Mouse (Mus musculus): ENCODE data around the gene Rrp9. TPM values are rescaled to one million over a fixed set of nuclear protein-coding genes. Genes with fewer than 3 reads are reported as not detected.

Gene Rrp9
- total RNA-seq, 1 experiment: 187 TPM

- H3K36me3 ChIP-seq (ENCODE audit: control insufficient read depth, insufficient read depth, low read length, poor library complexity, severe bottlenecking): no peaks in the 10 kb centered on the region
- TF ChIP-seq ZC3H11A (IDR thresholded peaks at IDR 0.05; ENCODE audit: borderline replicate concordance, low read depth, low read length) (no peak), ZNF384 (IDR thresholded peaks at IDR 0.05; ENCODE audit: low read depth, low read length) (no peak), HCFC1 (IDR thresholded peaks at IDR 0.05; ENCODE audit: borderline replicate concordance, insufficient read depth, low read length) (no peak), MAFK (IDR thresholded peaks at IDR 0.05; ENCODE audit: insufficient read depth, low read depth, low read length) (no peak), CHD2 (IDR thresholded peaks at IDR 0.05; ENCODE audit: low read depth, low read length) (no peak)
- no peak overlapping the region for H3K4me3 ChIP-seq (ENCODE audit: insufficient read depth in 1 of 2, low read depth in 1 of 2, low read length in 2 of 2, poor library complexity in 1 of 2, severe bottlenecking in 1 of 2)
- no peaks in the 10 kb centered on the region for H3K9me3 ChIP-seq (ENCODE audit: control insufficient read depth, insufficient read depth, low read depth, low read length)
- no peaks in the 10 kb centered on the region for H3K4me1 ChIP-seq (ENCODE audit: control insufficient read depth in 2 of 2, insufficient read depth in 2 of 2, low read length in 2 of 2, poor library complexity in 1 of 2)
- DNase-seq (ENCODE audit: low read depth, low spot score): no peak
- H3K9ac ChIP-seq (ENCODE audit: insufficient read depth, low read depth, low read length, poor library complexity, severe bottlenecking): no peak overlapping the region
- in situ Hi-C loops (cut with MboI; ENCODE audit: low sequenced_read_pairs in 2 of 2, unreplicated experiment in 2 of 2): no loop called here
- no peak overlapping the region for H3K27ac ChIP-seq (ENCODE audit: insufficient read depth, low read depth, low read length, poor library complexity, severe bottlenecking)
Observed at GRCm38 (mm10) chr9:106513566-106513965, 37.8 kb downstream of the Rrp9 start.

- DNase-seq (ENCODE audit: low read depth, low spot score): no peak
- TF ChIP-seq MAFK (IDR thresholded peaks at IDR 0.05; ENCODE audit: insufficient read depth, low read depth, low read length) (no peak), HCFC1 (IDR thresholded peaks at IDR 0.05; ENCODE audit: borderline replicate concordance, insufficient read depth, low read length) (no peak)
- H3K4me3 ChIP-seq (ENCODE audit: insufficient read depth in 1 of 2, low read depth in 1 of 2, low read length in 2 of 2, poor library complexity in 1 of 2, severe bottlenecking in 1 of 2): no peak within 1 kb of the TSS
- no peak within 1 kb of the TSS for H3K27ac ChIP-seq (ENCODE audit: insufficient read depth, low read depth, low read length, poor library complexity, severe bottlenecking)
- no peak within 1 kb of the TSS for H3K9ac ChIP-seq (ENCODE audit: insufficient read depth, low read depth, low read length, poor library complexity, severe bottlenecking)
- in situ Hi-C loops (cut with MboI; ENCODE audit: low sequenced_read_pairs in 2 of 2, unreplicated experiment in 2 of 2): no loop called here
- H3K36me3 ChIP-seq (ENCODE audit: control insufficient read depth, insufficient read depth, low read length, poor library complexity, severe bottlenecking): no peaks in the 10 kb centered on the region
- H3K9me3 ChIP-seq (ENCODE audit: control insufficient read depth, insufficient read depth, low read depth, low read length): no peaks in the 10 kb centered on the region
- no peaks in the 10 kb centered on the region for H3K4me1 ChIP-seq (ENCODE audit: control insufficient read depth in 2 of 2, insufficient read depth in 2 of 2, low read length in 2 of 2, poor library complexity in 1 of 2)
Observed at GRCm38 (mm10) chr9:106514273-106514672, 38.5 kb downstream of the Rrp9 start, which contains the start of gene Iqcf5. Gene Iqcf5 (plus strand): TSS chr9:106514573.

GRCm38 (mm10) chr9:106519433-106519832 lies 43.7 kb downstream of the Rrp9 start:
- TF ChIP-seq ZC3H11A (IDR thresholded peaks at IDR 0.05; ENCODE audit: borderline replicate concordance, low read depth, low read length) (no peak), MAFK (IDR thresholded peaks at IDR 0.05; ENCODE audit: insufficient read depth, low read depth, low read length) (no peak), ZNF384 (IDR thresholded peaks at IDR 0.05; ENCODE audit: low read depth, low read length) (no peak), HCFC1 (IDR thresholded peaks at IDR 0.05; ENCODE audit: borderline replicate concordance, insufficient read depth, low read length) (no peak), CHD2 (IDR thresholded peaks at IDR 0.05; ENCODE audit: low read depth, low read length) (no peak)
- H3K9ac ChIP-seq (ENCODE audit: insufficient read depth, low read depth, low read length, poor library complexity, severe bottlenecking): no peak overlapping the region
- in situ Hi-C loops (cut with MboI; ENCODE audit: low sequenced_read_pairs in 2 of 2, unreplicated experiment in 2 of 2): no loop called here
- H3K9me3 ChIP-seq (ENCODE audit: control insufficient read depth, insufficient read depth, low read depth, low read length): no peaks in the 10 kb centered on the region
- peaks cover 0 to 2% of the 10 kb centered on the region in 2 experiments; a peak in 1 of 4 replicates for H3K4me1 ChIP-seq (ENCODE audit: control insufficient read depth in 2 of 2, insufficient read depth in 2 of 2, low read length in 2 of 2, poor library complexity in 1 of 2)
- no peak overlapping the region for H3K27ac ChIP-seq (ENCODE audit: insufficient read depth, low read depth, low read length, poor library complexity, severe bottlenecking)
- no peaks in the 10 kb centered on the region for H3K36me3 ChIP-seq (ENCODE audit: control insufficient read depth, insufficient read depth, low read length, poor library complexity, severe bottlenecking)
- H3K4me3 ChIP-seq (ENCODE audit: insufficient read depth in 1 of 2, low read depth in 1 of 2, low read length in 2 of 2, poor library complexity in 1 of 2, severe bottlenecking in 1 of 2): no peak overlapping the region
- DNase-seq (ENCODE audit: low read depth, low spot score): no peak

GRCm38 (mm10) chr9:106519909-106520308 lies 44.1 kb downstream of the Rrp9 start:
- in situ Hi-C loops (cut with MboI; ENCODE audit: low sequenced_read_pairs in 2 of 2, unreplicated experiment in 2 of 2): no loop called here
- TF ChIP-seq HCFC1 (IDR thresholded peaks at IDR 0.05; ENCODE audit: borderline replicate concordance, insufficient read depth, low read length) (no peak), ZC3H11A (IDR thresholded peaks at IDR 0.05; ENCODE audit: borderline replicate concordance, low read depth, low read length) (no peak), MAFK (IDR thresholded peaks at IDR 0.05; ENCODE audit: insufficient read depth, low read depth, low read length) (no peak), CHD2 (IDR thresholded peaks at IDR 0.05; ENCODE audit: low read depth, low read length) (no peak), ZNF384 (IDR thresholded peaks at IDR 0.05; ENCODE audit: low read depth, low read length) (no peak)
- Histone ChIP-seq H3K4me1 (ENCODE audit: control insufficient read depth in 2 of 2, insufficient read depth in 2 of 2, low read length in 2 of 2, poor library complexity in 1 of 2) (peaks cover 0 to 2% of the 10 kb centered on the region in 2 experiments; a peak in 1 of 4 replicates), H3K9me3 (ENCODE audit: control insufficient read depth, insufficient read depth, low read depth, low read length) (no peaks in the 10 kb centered on the region), H3K4me3 (ENCODE audit: insufficient read depth in 1 of 2, low read depth in 1 of 2, low read length in 2 of 2, poor library complexity in 1 of 2, severe bottlenecking in 1 of 2) (no peak overlapping the region), H3K36me3 (ENCODE audit: control insufficient read depth, insufficient read depth, low read length, poor library complexity, severe bottlenecking) (no peaks in the 10 kb centered on the region), H3K9ac (ENCODE audit: insufficient read depth, low read depth, low read length, poor library complexity, severe bottlenecking) (no peak overlapping the region), H3K27ac (ENCODE audit: insufficient read depth, low read depth, low read length, poor library complexity, severe bottlenecking) (no peak overlapping the region)
- DNase-seq (ENCODE audit: low read depth, low spot score): no peak

GRCm38 (mm10) chr9:106531833-106532232 lies 56.1 kb downstream of the Rrp9 start:
- no peaks in the 10 kb centered on the region for H3K9me3 ChIP-seq (ENCODE audit: control insufficient read depth, insufficient read depth, low read depth, low read length)

More at GRCm38 (mm10) chr9:106531833-106532232, 56.1 kb downstream of the Rrp9 start:
- Histone ChIP-seq H3K4me3 (ENCODE audit: insufficient read depth in 1 of 2, low read depth in 1 of 2, low read length in 2 of 2, poor library complexity in 1 of 2, severe bottlenecking in 1 of 2) (no peak overlapping the region), H3K36me3 (ENCODE audit: control insufficient read depth, insufficient read depth, low read length, poor library complexity, severe bottlenecking) (no peaks in the 10 kb centered on the region), H3K9ac (ENCODE audit: insufficient read depth, low read depth, low read length, poor library complexity, severe bottlenecking) (no peak overlapping the region), H3K4me1 (ENCODE audit: control insufficient read depth in 2 of 2, insufficient read depth in 2 of 2, low read length in 2 of 2, poor library complexity in 1 of 2) (no peaks in the 10 kb centered on the region), H3K27ac (ENCODE audit: insufficient read depth, low read depth, low read length, poor library complexity, severe bottlenecking) (no peak overlapping the region)
- peak; percentile 59 for DNase-seq (ENCODE audit: low read depth, low spot score)
- TF ChIP-seq ZC3H11A (IDR thresholded peaks at IDR 0.05; ENCODE audit: borderline replicate concordance, low read depth, low read length) (peak; percentile 88), MAFK (IDR thresholded peaks at IDR 0.05; ENCODE audit: insufficient read depth, low read depth, low read length) (no peak), ZNF384 (IDR thresholded peaks at IDR 0.05; ENCODE audit: low read depth, low read length) (peak; percentile 32; the same call in 1 of the 2 replicates)
- in situ Hi-C loops (cut with MboI; ENCODE audit: low sequenced_read_pairs in 2 of 2, unreplicated experiment in 2 of 2): no loop called here

Data from ES-E14 (cell line).